Mouse (Mus musculus): ENCODE results near the gene Akap7. TPM values are rescaled to one million over a fixed set of nuclear protein-coding genes. Genes with fewer than 3 reads are reported as not detected.
A peak's percentile ranks its signal among the peaks of the same experiment; 100 is the strongest.

Gene Akap7
- total and polyA plus RNA-seq, 2 experiments from 2014 or later = 32.4 to 47.6 TPM

DNA sequence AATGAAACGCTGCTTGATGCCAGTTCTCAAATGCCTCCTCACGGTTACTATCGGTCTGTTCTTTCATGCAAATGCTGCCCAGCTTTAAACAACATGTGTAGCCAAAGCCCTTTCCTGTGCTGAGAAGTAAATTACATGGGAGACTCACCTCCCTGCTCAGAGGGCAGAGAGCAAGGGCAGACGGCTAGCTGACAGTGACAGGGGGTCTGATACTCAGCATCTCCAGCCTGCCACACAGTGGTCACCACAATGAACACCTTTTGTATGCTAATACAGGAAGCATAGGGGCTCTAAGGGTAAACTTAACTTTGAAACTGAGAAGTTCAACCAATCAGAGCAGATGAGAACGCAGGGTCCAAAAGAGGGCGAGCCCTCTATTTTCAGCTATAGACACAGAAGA is 99.8 kb downstream of the Akap7 start:
- Histone ChIP-seq H3K4me1 (ENCODE audit: control insufficient read depth, insufficient read depth) (no peaks in the 10 kb centered on the region), H3K27ac (ENCODE audit: low read depth) (no peak overlapping the region), H3K4me2 (ENCODE audit: low read depth, low read length) (no peak overlapping the region), H3K9ac (replicated peaks; ENCODE audit: low read depth, low read length) (no peak overlapping the region), H3K36me3 (replicated peaks; ENCODE audit: control insufficient read depth, insufficient read depth, low read length) (no peaks in the 10 kb centered on the region), H3K9me3 (replicated peaks; ENCODE audit: control insufficient read depth, low read length) (no peaks in the 10 kb centered on the region), H3K27me3 (ENCODE audit: control insufficient read depth, insufficient read depth, low read length) (no peaks in the 10 kb centered on the region), H3K4me3 (ENCODE audit: low read depth, low read length) (no peak overlapping the region)
- ATAC-seq (ENCODE audit: insufficient read depth, low read depth) (peak; percentile 64), DNase-seq (ENCODE audit: low spot score) (no peak)
- 46% methylated on average over 6 of the region's 6 CpGs for WGBS
- TF ChIP-seq CTCF (IDR thresholded peaks at IDR 0.05; ENCODE audit: low read depth) (peak; percentile 57), EP300 (IDR thresholded peaks at IDR 0.05; ENCODE audit: low read depth) (no peak)

DNA sequence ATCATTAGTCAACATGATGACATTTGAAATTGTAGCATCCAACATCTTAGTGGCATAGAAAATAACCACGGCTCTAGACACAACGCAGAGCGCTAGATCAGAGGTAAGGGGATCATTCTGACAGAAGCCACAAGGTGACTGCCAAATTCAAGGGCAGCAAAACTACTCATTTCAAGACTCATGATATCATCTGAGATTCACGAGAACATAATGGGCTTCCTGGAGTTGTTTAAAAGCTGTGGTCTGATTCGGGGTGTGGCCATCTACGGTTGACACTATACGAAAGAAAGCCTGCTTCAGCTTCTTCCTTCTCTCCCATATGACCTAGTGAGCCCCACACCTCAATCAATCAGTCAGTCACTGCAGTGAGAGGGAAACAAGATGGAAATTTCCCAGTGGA is 107.0 kb downstream of the Akap7 start:
- Histone ChIP-seq H3K27me3 (ENCODE audit: control insufficient read depth, insufficient read depth, low read length) (0 out of 2 replicates have a peak, but pooled peaks cover 3% of the 10 kb centered on the region), H3K4me3 (ENCODE audit: low read depth, low read length) (no peak overlapping the region), H3K36me3 (replicated peaks; ENCODE audit: control insufficient read depth, insufficient read depth, low read length) (no peaks in the 10 kb centered on the region), H3K4me1 (ENCODE audit: control insufficient read depth, insufficient read depth) (no peaks in the 10 kb centered on the region; the same call in 1 of the 2 replicates), H3K4me2 (ENCODE audit: low read depth, low read length) (0 out of 2 replicates have a peak overlapping the region, but pooled peaks have one; percentile 69), H3K9me3 (replicated peaks; ENCODE audit: control insufficient read depth, low read length) (no peaks in the 10 kb centered on the region), H3K27ac (ENCODE audit: low read depth) (no peak overlapping the region), H3K9ac (replicated peaks; ENCODE audit: low read depth, low read length) (no peak overlapping the region)
- WGBS = 88% methylated on average over 7 of the region's 7 CpGs
- ATAC-seq (ENCODE audit: insufficient read depth, low read depth) = no peak
- DNase-seq (ENCODE audit: low spot score) = no peak
- TF ChIP-seq CTCF (IDR thresholded peaks at IDR 0.05; ENCODE audit: low read depth) (no peak), EP300 (IDR thresholded peaks at IDR 0.05; ENCODE audit: low read depth) (no peak)

DNA sequence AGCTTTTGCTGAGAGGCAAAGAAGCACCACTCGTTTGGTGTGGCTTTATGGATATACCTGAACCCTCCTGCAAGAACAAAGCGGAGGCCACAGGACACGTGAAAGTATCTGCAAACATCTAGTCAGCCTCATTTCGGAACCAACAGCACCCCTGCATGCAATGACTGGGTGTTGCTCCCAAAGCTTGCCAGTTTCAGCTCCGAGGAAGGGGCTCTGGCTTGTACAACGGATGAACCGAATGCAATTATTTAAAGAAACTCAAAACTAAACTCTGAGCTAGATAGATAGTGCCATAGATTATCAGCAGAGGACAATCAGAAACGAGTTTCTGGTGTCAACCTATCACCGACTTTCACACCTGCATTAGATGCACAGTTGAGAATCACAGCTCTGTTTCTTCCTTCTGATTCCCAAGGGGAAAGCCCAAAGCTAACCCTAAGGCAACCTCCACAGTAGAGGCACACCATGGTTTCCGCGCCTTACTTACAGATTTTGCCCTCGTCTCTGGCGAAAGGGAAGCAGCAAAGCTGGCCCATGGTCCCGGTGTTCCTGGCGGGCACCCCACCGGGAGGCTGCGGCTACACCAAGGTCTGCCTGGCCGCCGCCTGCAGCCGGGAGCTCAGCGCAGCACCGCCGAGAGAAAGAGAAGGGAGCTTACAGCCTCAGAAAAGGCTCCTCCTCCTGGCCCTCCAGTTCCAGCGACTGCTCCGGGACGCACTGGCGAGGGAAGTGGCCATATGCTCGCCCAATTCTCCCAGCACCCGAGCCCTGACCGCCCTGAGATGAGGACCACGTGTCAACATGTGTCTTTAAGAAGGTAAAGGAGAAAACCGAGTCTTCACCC is 107.9 kb downstream of the Akap7 start:
- no peak for TF ChIP-seq EP300 (IDR thresholded peaks at IDR 0.05; ENCODE audit: low read depth)
- peak; percentile 7; the same call in 1 of the 2 replicates for TF ChIP-seq CTCF (IDR thresholded peaks at IDR 0.05; ENCODE audit: low read depth)
- no peaks in the 10 kb centered on the region for H3K36me3 ChIP-seq (replicated peaks; ENCODE audit: control insufficient read depth, insufficient read depth, low read length)
- H3K9me3 ChIP-seq (replicated peaks; ENCODE audit: control insufficient read depth, low read length) = no peaks in the 10 kb centered on the region
- 14% methylated on average over 32 of the region's 32 CpGs for WGBS
- DNase-seq (ENCODE audit: low spot score) (peak; percentile 51), ATAC-seq (ENCODE audit: insufficient read depth, low read depth) (peak; percentile 62)
- H3K27ac ChIP-seq (ENCODE audit: low read depth) = no peak overlapping the region
- peak overlapping the region; percentile 69 for H3K4me2 ChIP-seq (ENCODE audit: low read depth, low read length)
- H3K27me3 ChIP-seq (ENCODE audit: control insufficient read depth, insufficient read depth, low read length) = 0 out of 2 replicates have a peak, but pooled peaks cover 3% of the 10 kb centered on the region
- peak overlapping the region; percentile 46 for H3K4me3 ChIP-seq (ENCODE audit: low read depth, low read length)
- peak overlapping the region; percentile 44 for H3K9ac ChIP-seq (replicated peaks; ENCODE audit: low read depth, low read length)
- no peaks in the 10 kb centered on the region; the same call in 1 of the 2 replicates for H3K4me1 ChIP-seq (ENCODE audit: control insufficient read depth, insufficient read depth)

DNA sequence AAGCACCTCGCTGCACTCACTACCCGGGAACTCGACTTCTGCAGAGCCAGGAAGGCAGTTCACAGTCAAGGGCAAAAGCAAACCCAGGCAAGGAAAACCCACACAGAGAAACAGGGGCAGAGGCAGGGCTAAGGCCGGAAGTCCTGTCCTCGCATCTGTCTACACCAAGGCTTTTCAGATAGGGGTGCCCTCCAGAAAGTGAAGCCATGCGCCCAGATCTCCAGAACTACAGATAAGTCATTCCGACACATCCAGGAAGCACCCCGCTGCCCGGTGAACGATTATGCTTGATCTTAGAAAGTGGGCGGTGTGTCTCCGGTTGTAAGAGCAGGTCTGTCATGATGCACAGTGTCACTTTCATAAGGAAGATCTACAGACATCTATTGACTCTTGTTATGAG is 109.1 kb downstream of the Akap7 start:
- H3K36me3 ChIP-seq (replicated peaks; ENCODE audit: control insufficient read depth, insufficient read depth, low read length) = no peaks in the 10 kb centered on the region
- TF ChIP-seq CTCF (IDR thresholded peaks at IDR 0.05; ENCODE audit: low read depth) = no peak
- no peak for TF ChIP-seq EP300 (IDR thresholded peaks at IDR 0.05; ENCODE audit: low read depth)
- ATAC-seq (ENCODE audit: insufficient read depth, low read depth) = no peak
- 23% methylated on average over 12 of the region's 12 CpGs for WGBS
- peak overlapping the region; percentile 69 for H3K4me2 ChIP-seq (ENCODE audit: low read depth, low read length)
- no peak overlapping the region for H3K9ac ChIP-seq (replicated peaks; ENCODE audit: low read depth, low read length)
- H3K27me3 ChIP-seq (ENCODE audit: control insufficient read depth, insufficient read depth, low read length) = 0 out of 2 replicates have a peak, but pooled peaks cover 3% of the 10 kb centered on the region
- no peak for DNase-seq (ENCODE audit: low spot score)
- H3K27ac ChIP-seq (ENCODE audit: low read depth) = no peak overlapping the region
- peak overlapping the region; percentile 21 for H3K4me3 ChIP-seq (ENCODE audit: low read depth, low read length)
- H3K4me1 ChIP-seq (ENCODE audit: control insufficient read depth, insufficient read depth) = no peaks in the 10 kb centered on the region; the same call in 1 of the 2 replicates
- no peaks in the 10 kb centered on the region for H3K9me3 ChIP-seq (replicated peaks; ENCODE audit: control insufficient read depth, low read length)

DNA sequence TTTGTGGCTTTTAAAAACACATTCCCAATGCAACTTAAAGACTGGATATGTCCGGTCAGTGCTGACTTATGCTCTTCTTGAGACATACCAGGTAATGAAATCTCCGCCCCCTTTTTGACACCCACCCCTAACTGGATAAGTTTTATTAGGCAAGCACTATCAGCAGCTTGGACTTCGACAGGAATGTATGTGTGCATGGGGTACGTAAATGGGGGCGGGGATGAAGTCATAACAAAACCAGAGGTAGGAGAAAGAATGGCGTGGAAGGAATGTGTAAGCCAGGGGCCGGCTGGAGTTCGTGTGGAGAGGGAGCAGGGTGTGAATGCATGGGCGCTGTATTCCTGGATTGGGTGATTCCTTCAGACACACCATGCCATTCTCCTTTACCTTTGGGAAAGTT is 109.6 kb downstream of the Akap7 start:
- H3K4me3 ChIP-seq (ENCODE audit: low read depth, low read length) = peak overlapping the region; percentile 21; the same call in 1 of the 2 replicates
- 37% methylated on average over 9 of the region's 9 CpGs for WGBS
- TF ChIP-seq EP300 (IDR thresholded peaks at IDR 0.05; ENCODE audit: low read depth) (no peak), CTCF (IDR thresholded peaks at IDR 0.05; ENCODE audit: low read depth) (no peak)
- H3K9me3 ChIP-seq (replicated peaks; ENCODE audit: control insufficient read depth, low read length) = no peaks in the 10 kb centered on the region
- H3K36me3 ChIP-seq (replicated peaks; ENCODE audit: control insufficient read depth, insufficient read depth, low read length) = no peaks in the 10 kb centered on the region
- no peak overlapping the region for H3K27ac ChIP-seq (ENCODE audit: low read depth)
- ATAC-seq (ENCODE audit: insufficient read depth, low read depth) (no peak), DNase-seq (ENCODE audit: low spot score) (peak; percentile 6)
- no peak overlapping the region for H3K9ac ChIP-seq (replicated peaks; ENCODE audit: low read depth, low read length)
- no peaks in the 10 kb centered on the region; the same call in 1 of the 2 replicates for H3K4me1 ChIP-seq (ENCODE audit: control insufficient read depth, insufficient read depth)
- peak overlapping the region; percentile 69 for H3K4me2 ChIP-seq (ENCODE audit: low read depth, low read length)
- H3K27me3 ChIP-seq (ENCODE audit: control insufficient read depth, insufficient read depth, low read length) = 0 out of 2 replicates have a peak, but pooled peaks cover 3% of the 10 kb centered on the region

All from heart, postnatal 0 days (tissue).